Mouse (Mus musculus): ENCODE measurements around the gene Ces2f. TPM values are rescaled to one million over a fixed set of nuclear protein-coding genes. Genes with fewer than 3 reads are reported as not detected.

Ces2f gene
- polyA plus RNA-seq, 1 experiment from 2014 or later: not detected

- Histone ChIP-seq H3K27me3 (replicated peaks; ENCODE audit: control insufficient read depth, insufficient read depth, low read length) (no peaks in the 10 kb centered on the region), H3K9me3 (ENCODE audit: control insufficient read depth) (no peaks in the 10 kb centered on the region), H3K4me3 (ENCODE audit: low read depth, low read length) (no peak overlapping the region), H3K9ac (ENCODE audit: low read depth, low read length) (no peak overlapping the region), H3K4me2 (replicated peaks; ENCODE audit: low read depth) (no peak overlapping the region), H3K4me1 (replicated peaks; ENCODE audit: control insufficient read depth, insufficient read depth, low read length) (no peaks in the 10 kb centered on the region), H3K27ac (ENCODE audit: low read depth, low read length) (no peak overlapping the region), H3K36me3 (ENCODE audit: control insufficient read depth, insufficient read depth) (no peaks in the 10 kb centered on the region)
- 96% methylated on average over 5 of the region's 5 CpGs for WGBS
- TF ChIP-seq CTCF (IDR thresholded peaks at IDR 0.05; ENCODE audit: low read depth): no peak
- no peak for ATAC-seq
These were observed 37.0 kb downstream of the Ces2f start for GRCm38 (mm10) chr8:104984126-104984525.

- no peaks in the 10 kb centered on the region for H3K4me1 ChIP-seq (replicated peaks; ENCODE audit: control insufficient read depth, insufficient read depth, low read length)
- whole genome bisulfite sequencing: 60% methylated on average over 2 of the region's 2 CpGs
- TF ChIP-seq CTCF (IDR thresholded peaks at IDR 0.05; ENCODE audit: low read depth): no peak
- no peaks in the 10 kb centered on the region for H3K27me3 ChIP-seq (replicated peaks; ENCODE audit: control insufficient read depth, insufficient read depth, low read length)
- ATAC-seq: peak; percentile 77
- no peak overlapping the region for H3K4me2 ChIP-seq (replicated peaks; ENCODE audit: low read depth)
- no peak overlapping the region for H3K4me3 ChIP-seq (ENCODE audit: low read depth, low read length)
- no peaks in the 10 kb centered on the region for H3K9me3 ChIP-seq (ENCODE audit: control insufficient read depth)
- no peaks in the 10 kb centered on the region for H3K36me3 ChIP-seq (ENCODE audit: control insufficient read depth, insufficient read depth)
- H3K27ac ChIP-seq (ENCODE audit: low read depth, low read length): no peak overlapping the region
- H3K9ac ChIP-seq (ENCODE audit: low read depth, low read length): no peak overlapping the region
These were observed 37.8 kb downstream of the Ces2f start for GRCm38 (mm10) chr8:104984942-104985341.

DNA sequence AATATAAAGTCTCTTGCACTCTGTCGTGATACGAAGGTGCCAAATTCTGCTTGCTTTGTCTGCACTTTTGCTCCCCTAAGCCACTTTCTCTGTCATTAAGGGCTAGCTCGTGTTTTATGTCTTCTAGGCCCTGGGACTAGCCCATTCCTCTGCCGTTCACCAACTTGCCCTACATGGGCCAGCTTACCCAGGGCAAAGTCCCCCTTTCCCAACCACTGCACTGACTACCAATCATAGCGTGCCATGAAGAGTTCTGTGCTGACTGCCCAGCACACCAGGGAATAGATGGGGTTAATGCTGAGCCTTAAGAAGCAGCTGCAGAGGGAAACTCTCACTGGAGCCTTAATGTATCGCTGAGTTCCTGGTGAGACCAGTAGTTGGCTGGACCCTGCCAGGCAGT lies 51.0 kb downstream of the Ces2f start:
- Histone ChIP-seq H3K4me3 (ENCODE audit: low read depth, low read length) (no peak overlapping the region), H3K9me3 (ENCODE audit: control insufficient read depth) (no peaks in the 10 kb centered on the region), H3K36me3 (ENCODE audit: control insufficient read depth, insufficient read depth) (no peaks in the 10 kb centered on the region), H3K27me3 (replicated peaks; ENCODE audit: control insufficient read depth, insufficient read depth, low read length) (no peaks in the 10 kb centered on the region), H3K27ac (ENCODE audit: low read depth, low read length) (no peak overlapping the region), H3K4me1 (replicated peaks; ENCODE audit: control insufficient read depth, insufficient read depth, low read length) (peaks cover 6% of the 10 kb centered on the region; the same call in 1 of the 2 replicates), H3K4me2 (replicated peaks; ENCODE audit: low read depth) (no peak overlapping the region), H3K9ac (ENCODE audit: low read depth, low read length) (no peak overlapping the region)
- WGBS: 50% methylated on average over 6 of the region's 6 CpGs
- TF ChIP-seq CTCF (IDR thresholded peaks at IDR 0.05; ENCODE audit: low read depth): no peak
- ATAC-seq: 0 out of 2 replicates have a peak, but pooled peaks have one; percentile 43

GRCm38 (mm10) chr8:104999183-104999582 lies 52.0 kb downstream of the Ces2f start:
- TF ChIP-seq CTCF (IDR thresholded peaks at IDR 0.05; ENCODE audit: low read depth): no peak
- peak; percentile 48; the same call in 1 of the 2 replicates for ATAC-seq
- Histone ChIP-seq H3K4me1 (replicated peaks; ENCODE audit: control insufficient read depth, insufficient read depth, low read length) (peaks cover 6% of the 10 kb centered on the region; the same call in 1 of the 2 replicates), H3K9me3 (ENCODE audit: control insufficient read depth) (no peaks in the 10 kb centered on the region), H3K4me3 (ENCODE audit: low read depth, low read length) (no peak overlapping the region), H3K9ac (ENCODE audit: low read depth, low read length) (no peak overlapping the region), H3K27me3 (replicated peaks; ENCODE audit: control insufficient read depth, insufficient read depth, low read length) (no peaks in the 10 kb centered on the region), H3K36me3 (ENCODE audit: control insufficient read depth, insufficient read depth) (no peaks in the 10 kb centered on the region), H3K27ac (ENCODE audit: low read depth, low read length) (no peak overlapping the region), H3K4me2 (replicated peaks; ENCODE audit: low read depth) (no peak overlapping the region)
- WGBS: 51% methylated on average over 6 of the region's 6 CpGs

GRCm38 (mm10) chr8:105000586-105000985 lies 53.4 kb downstream of the Ces2f start, which contains the start of gene Ces2h:
Gene Ces2h (plus strand): TSS chr8:105000853.
- H3K4me3 ChIP-seq (ENCODE audit: low read depth, low read length): no peak within 1 kb of the TSS
- TF ChIP-seq CTCF (IDR thresholded peaks at IDR 0.05; ENCODE audit: low read depth): 0 out of 2 replicates have a peak, but pooled peaks have one; percentile 3
- no peaks in the 10 kb centered on the region for H3K27me3 ChIP-seq (replicated peaks; ENCODE audit: control insufficient read depth, insufficient read depth, low read length)
- peak within 1 kb of the TSS; percentile 33 for H3K4me2 ChIP-seq (replicated peaks; ENCODE audit: low read depth)
- peak; percentile 95 for ATAC-seq
- H3K9ac ChIP-seq (ENCODE audit: low read depth, low read length): no peak within 1 kb of the TSS
- H3K9me3 ChIP-seq (ENCODE audit: control insufficient read depth): no peaks in the 10 kb centered on the region
- peak within 1 kb of the TSS; percentile 7; the same call in 1 of the 2 replicates for H3K27ac ChIP-seq (ENCODE audit: low read depth, low read length)
- 43% methylated on average over 7 of the region's 7 CpGs for WGBS
- no peaks in the 10 kb centered on the region for H3K36me3 ChIP-seq (ENCODE audit: control insufficient read depth, insufficient read depth)
- peaks cover 6% of the 10 kb centered on the region; the same call in 1 of the 2 replicates for H3K4me1 ChIP-seq (replicated peaks; ENCODE audit: control insufficient read depth, insufficient read depth, low read length)

Other genes with a start within 250 kb of the Ces2f start
- gene Ces2a, start 213.4 kb upstream of the Ces2f start, polyA plus RNA-seq (2015; fragmentation: Nextera tagmentation; extraction: Ambion mirVana): 5.4 and 6.1 TPM in 2 replicates
- 0.52 and 1.2 TPM in 2 replicates for gene Ces2b, start 115.8 kb upstream of the Ces2f start, polyA plus RNA-seq (2015; fragmentation: Nextera tagmentation; extraction: Ambion mirVana)
- gene Ces2c, start 100.3 kb upstream of the Ces2f start, polyA plus RNA-seq (2015; fragmentation: Nextera tagmentation; extraction: Ambion mirVana): 6.1 and 7.2 TPM in 2 replicates
- 161 and 172 TPM in 2 replicates for gene Ces2e, start 21.1 kb upstream of the Ces2f start, polyA plus RNA-seq (2015; fragmentation: Nextera tagmentation; extraction: Ambion mirVana)
- gene Ces2g, start 14.4 kb downstream of the Ces2f start, polyA plus RNA-seq (2015; fragmentation: Nextera tagmentation; extraction: Ambion mirVana): 1.1 and 1.2 TPM in 2 replicates
- gene Ces2h, start 53.5 kb downstream of the Ces2f start, polyA plus RNA-seq (2015; fragmentation: Nextera tagmentation; extraction: Ambion mirVana): not detected in 2 replicates
- 0.08 TPM in 1 of 2 replicates, not detected in the other for gene Ces3a, start 101.2 kb downstream of the Ces2f start, polyA plus RNA-seq (2015; fragmentation: Nextera tagmentation; extraction: Ambion mirVana)
- gene Ces3b, start 136.4 kb downstream of the Ces2f start, polyA plus RNA-seq (2015; fragmentation: Nextera tagmentation; extraction: Ambion mirVana): not detected in 2 replicates
- gene Ces4a, start 184.4 kb downstream of the Ces2f start, polyA plus RNA-seq (2015; fragmentation: Nextera tagmentation; extraction: Ambion mirVana): not detected in 2 replicates
- 18.9 and 21.8 TPM in 2 replicates for gene Cbfb, start 223.3 kb downstream of the Ces2f start, polyA plus RNA-seq (2015; fragmentation: Nextera tagmentation; extraction: Ambion mirVana)

Data from intestine, postnatal 0 days (tissue).